Mouse (Mus musculus) forebrain, embryonic 16.5 days (tissue): Measurements from ENCODE around the gene Plcb4. TPM values are rescaled to one million over a fixed set of nuclear protein-coding genes. Genes with fewer than 3 reads are reported as not detected.

Experiments
- ATAC-seq: fragments of 200-750 bp; cut with Nextera tagmentation; 2 replicates; pipeline ENCODE4 v1.8.0; 2017; ENCODE audit warnings: mild to moderate bottlenecking, moderate library complexity
- H3K27ac ChIP-seq: fragments of 300-500 bp; sonication (generic); 2 replicates; pipeline ENCODE4 v1.5.1; 2014; ENCODE audit warnings: low read length, control low read depth
- H3K27me3 ChIP-seq: fragments of 300-500 bp; sonication (generic); replicated peaks from 2 replicates; pipeline ENCODE4 v1.6.1; 2014; ENCODE audit warnings: low read length; ENCODE audit not compliant: control insufficient read depth, insufficient read depth
- H3K36me3 ChIP-seq: fragments of 300-500 bp; sonication (generic); 2 replicates; pipeline ENCODE4 v1.6.1; 2014; ENCODE audit not compliant: control insufficient read depth, insufficient read depth
- H3K4me1 ChIP-seq: fragments of 300-500 bp; sonication (generic); replicated peaks from 2 replicates; pipeline ENCODE4 v1.6.1; 2014; ENCODE audit warnings: low read length; ENCODE audit not compliant: control insufficient read depth, insufficient read depth
- H3K4me2 ChIP-seq: fragments of 300-500 bp; sonication (generic); 2 replicates; pipeline ENCODE4 v1.6.1; 2014; ENCODE audit warnings: mild to moderate bottlenecking, low read length, control low read depth
- H3K4me3 ChIP-seq: fragments of 300-500 bp; sonication (generic); replicated peaks from 2 replicates; pipeline ENCODE4 v1.5.1; 2014; ENCODE audit warnings: mild to moderate bottlenecking, low read length, control low read depth
- H3K9ac ChIP-seq: fragments of 300-500 bp; sonication (generic); replicated peaks from 2 replicates; pipeline ENCODE4 v1.6.1; 2014; ENCODE audit warnings: low read depth, low read length, control low read depth
- H3K9me3 ChIP-seq: fragments of 300-500 bp; sonication (generic); 2 replicates; pipeline ENCODE4 v1.6.1; 2016; ENCODE audit warnings: low read length; ENCODE audit not compliant: control insufficient read depth
- WGBS: fragments of 180-500 bp; shearing (Covaris S2); extraction: QIAGEN DNeasy Blood & Tissue Kit; methylation state at CpG from one replicate; pipeline ENCODE4 v1.1.7; 2014; 5-methylcytosine and 5-hydroxymethylcytosine counted together
- polyA plus RNA-seq: library from polyadenylated mRNA; unstranded; fragments of >200 nt; fragmentation: Nextera tagmentation; extraction: Ambion mirVana; gene quantifications from 2 replicates; pipeline ENCODE4 v1.2.1, GENCODE M21; 2015

Plcb4 gene
- polyA plus RNA-seq, 1 experiment from 2014 or later = 19.7 TPM

GRCm38 (mm10) chr2:135660816-135661215 lies 2.0 kb downstream of the Plcb4 start:
- WGBS = 49% methylated on average over 4 of the region's 4 CpGs
- Histone ChIP-seq H3K36me3 (no peaks in the 10 kb centered on the region), H3K9me3 (no peaks in the 10 kb centered on the region), H3K9ac (no peak overlapping the region), H3K4me3 (no peak overlapping the region), H3K27ac (no peak overlapping the region), H3K27me3 (no peaks in the 10 kb centered on the region), H3K4me1 (peaks cover 11% of the 10 kb centered on the region), H3K4me2 (no peak overlapping the region; the same call in 1 of the 2 replicates)
- ATAC-seq = no peak

DNA sequence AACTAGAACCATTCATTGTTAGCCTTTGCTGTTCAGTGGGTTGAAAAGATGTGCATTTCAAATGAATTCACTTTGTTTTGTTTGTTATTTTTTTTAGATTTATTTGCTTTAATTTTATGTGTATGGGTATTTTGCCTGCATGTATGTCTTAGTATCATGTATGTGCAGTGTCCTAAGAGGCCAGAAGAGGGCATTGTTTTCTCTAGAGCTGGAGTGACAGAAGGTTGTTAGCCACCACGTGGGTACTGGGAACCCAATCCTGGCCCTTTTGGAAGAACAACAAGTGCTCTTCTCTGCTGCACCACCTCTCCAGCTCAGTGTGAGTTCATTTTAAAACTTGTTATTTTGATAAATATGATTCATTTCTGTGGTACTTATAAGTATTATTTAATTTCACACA lies 5.0 kb downstream of the Plcb4 start:
- ATAC-seq = no peak
- WGBS = 94% methylated on average over 1 of the region's 1 CpGs

DNA sequence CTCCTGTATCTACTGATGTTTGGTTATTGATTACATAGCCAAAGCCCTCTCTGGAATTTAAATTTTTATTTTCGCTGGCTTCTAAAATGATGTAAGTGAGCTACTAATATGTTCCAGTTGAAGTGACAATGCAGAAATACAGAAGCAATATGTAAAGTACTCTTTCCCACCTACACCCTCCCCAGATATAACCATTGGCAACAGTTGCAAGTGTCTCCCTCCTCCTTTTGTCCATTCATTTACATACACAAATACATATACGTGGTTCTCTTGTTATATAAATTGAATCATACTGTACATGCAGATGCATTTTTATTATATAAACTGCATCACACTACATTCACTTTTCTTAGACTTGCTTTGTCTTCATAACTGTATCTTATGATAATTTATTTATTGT lies 8.7 kb downstream of the Plcb4 start:
- Histone ChIP-seq H3K27me3 (no peaks in the 10 kb centered on the region), H3K4me3 (no peak overlapping the region), H3K4me2 (no peak overlapping the region), H3K36me3 (no peaks in the 10 kb centered on the region), H3K9ac (no peak overlapping the region), H3K9me3 (no peaks in the 10 kb centered on the region), H3K27ac (no peak overlapping the region), H3K4me1 (no peaks in the 10 kb centered on the region)
- ATAC-seq = no peak
- 90% methylated on average over 2 of the region's 2 CpGs for WGBS

More for the DNA sequence above, 5.0 kb downstream of the Plcb4 start:
- Histone ChIP-seq H3K4me3 (no peak overlapping the region), H3K36me3 (no peaks in the 10 kb centered on the region), H3K4me1 (peaks cover 5% of the 10 kb centered on the region), H3K9me3 (no peaks in the 10 kb centered on the region), H3K27me3 (no peaks in the 10 kb centered on the region), H3K9ac (no peak overlapping the region), H3K4me2 (no peak overlapping the region), H3K27ac (no peak overlapping the region)

GRCm38 (mm10) chr2:135672459-135673104 lies 13.8 kb downstream of the Plcb4 start:
- ATAC-seq = no peak
- 81% methylated on average over 10 of the region's 10 CpGs for WGBS

DNA sequence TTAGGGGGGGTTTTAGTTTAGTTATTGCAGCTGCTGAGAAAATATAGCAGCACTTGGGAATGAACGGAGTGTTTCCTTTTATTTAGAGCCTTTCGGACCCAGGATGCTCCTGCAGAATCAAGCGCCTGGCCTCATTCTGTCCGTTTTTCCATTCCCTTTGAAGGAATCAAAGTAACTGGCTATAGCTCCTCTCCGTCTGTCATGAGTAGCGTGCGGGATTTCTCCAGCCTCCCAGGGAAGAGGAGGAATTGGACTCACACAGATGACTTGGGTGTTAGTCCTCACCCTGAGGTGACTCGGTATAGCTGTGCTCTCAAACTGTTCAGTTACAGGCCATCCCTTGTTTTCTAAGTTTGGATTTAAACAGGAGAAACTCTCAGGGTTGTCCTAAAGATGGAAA lies 14.8 kb downstream of the Plcb4 start:
- no peaks in the 10 kb centered on the region for H3K36me3 ChIP-seq
- WGBS = 77% methylated on average over 8 of the region's 8 CpGs
- no peaks in the 10 kb centered on the region for H3K27me3 ChIP-seq
- ATAC-seq = no peak
- no peak overlapping the region for H3K9ac ChIP-seq
- no peaks in the 10 kb centered on the region for H3K9me3 ChIP-seq
- H3K4me3 ChIP-seq = no peak overlapping the region
- H3K4me1 ChIP-seq = no peaks in the 10 kb centered on the region
- no peak overlapping the region for H3K27ac ChIP-seq
- H3K4me2 ChIP-seq = no peak overlapping the region

More at GRCm38 (mm10) chr2:135672459-135673104, 13.8 kb downstream of the Plcb4 start:
- no peak overlapping the region for H3K27ac ChIP-seq
- no peaks in the 10 kb centered on the region for H3K36me3 ChIP-seq
- no peak overlapping the region for H3K4me2 ChIP-seq
- no peaks in the 10 kb centered on the region for H3K4me1 ChIP-seq
- no peak overlapping the region for H3K4me3 ChIP-seq
- H3K9ac ChIP-seq = no peak overlapping the region
- H3K9me3 ChIP-seq = no peaks in the 10 kb centered on the region
- no peaks in the 10 kb centered on the region for H3K27me3 ChIP-seq

DNA sequence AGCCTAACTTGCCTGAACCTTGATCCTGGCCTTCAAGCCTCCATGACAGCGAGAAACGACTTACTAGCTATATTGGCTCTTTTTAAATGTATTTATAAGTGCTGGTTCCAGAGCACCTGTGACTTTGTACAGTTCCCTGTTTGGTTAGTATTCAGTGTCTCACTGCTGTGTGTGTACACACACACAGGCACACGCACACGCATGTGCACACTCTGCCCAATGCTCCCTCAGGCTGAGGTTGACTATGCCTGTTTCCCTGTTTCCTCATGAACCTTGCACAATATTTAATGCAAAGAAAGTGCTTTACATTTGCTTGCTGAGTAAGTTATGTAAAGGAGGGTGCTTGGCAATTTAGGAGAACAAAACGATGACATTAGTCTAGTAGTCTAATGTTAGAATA lies 16.5 kb downstream of the Plcb4 start:
- Histone ChIP-seq H3K4me3 (no peak overlapping the region), H3K27ac (no peak overlapping the region), H3K4me1 (no peaks in the 10 kb centered on the region), H3K9ac (no peak overlapping the region), H3K36me3 (no peaks in the 10 kb centered on the region), H3K27me3 (no peaks in the 10 kb centered on the region), H3K9me3 (no peaks in the 10 kb centered on the region), H3K4me2 (no peak overlapping the region)
- no peak for ATAC-seq
- WGBS = 96% methylated on average over 5 of the region's 5 CpGs

DNA sequence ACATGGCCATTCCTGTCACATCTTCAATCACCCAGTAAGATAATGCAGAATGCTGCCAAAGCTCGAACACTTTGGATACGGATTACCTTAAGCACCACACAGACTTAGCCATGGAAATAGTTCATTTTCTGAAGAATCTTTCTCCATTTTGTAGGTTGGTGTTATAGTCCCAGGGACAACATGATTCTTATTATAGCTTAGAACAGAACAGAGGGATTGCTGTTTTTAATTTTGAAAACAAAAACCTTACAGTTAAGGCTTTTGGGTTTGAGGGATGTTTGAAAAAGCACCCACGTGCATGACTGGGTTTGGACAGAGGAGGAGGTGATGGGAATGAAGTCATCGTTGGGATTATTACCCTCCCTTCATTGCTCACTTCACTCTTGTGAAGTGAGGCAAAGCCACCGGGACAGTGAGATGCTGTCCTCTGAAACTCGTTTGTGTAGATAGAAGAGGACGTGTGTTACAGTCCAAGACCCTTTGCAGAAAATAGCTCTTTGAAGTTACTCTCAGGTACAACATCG lies 18.2 kb downstream of the Plcb4 start:
- Histone ChIP-seq H3K4me2 (no peak overlapping the region), H3K36me3 (no peaks in the 10 kb centered on the region), H3K9me3 (no peaks in the 10 kb centered on the region), H3K27me3 (no peaks in the 10 kb centered on the region), H3K9ac (no peak overlapping the region), H3K27ac (no peak overlapping the region), H3K4me3 (no peak overlapping the region), H3K4me1 (no peaks in the 10 kb centered on the region)
- 41% methylated on average over 8 of the region's 8 CpGs for WGBS
- no peak for ATAC-seq

DNA sequence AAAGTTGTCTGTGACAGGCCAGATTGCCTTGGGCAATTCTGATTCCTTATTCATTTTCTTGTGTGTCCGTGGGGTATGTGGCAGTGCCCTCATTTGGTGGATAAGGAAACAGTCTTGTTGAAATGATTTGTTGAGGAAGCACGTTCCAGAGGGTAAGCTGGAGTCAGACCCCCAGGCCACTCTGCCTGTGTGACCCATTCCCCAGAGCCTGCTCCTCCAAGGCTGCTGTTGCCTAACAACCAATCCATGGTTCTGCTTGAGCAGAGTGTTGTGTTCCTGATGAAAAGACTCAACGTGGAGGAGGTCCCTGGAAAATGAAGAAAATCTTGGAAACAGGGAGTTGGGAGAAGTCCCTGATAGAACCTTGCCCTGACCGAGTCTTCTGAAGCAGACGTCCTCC lies 18.8 kb downstream of the Plcb4 start:
- no peak overlapping the region for H3K4me3 ChIP-seq
- ATAC-seq = no peak
- no peaks in the 10 kb centered on the region for H3K36me3 ChIP-seq
- no peaks in the 10 kb centered on the region for H3K4me1 ChIP-seq
- no peaks in the 10 kb centered on the region for H3K27me3 ChIP-seq
- WGBS = 61% methylated on average over 5 of the region's 5 CpGs
- H3K9ac ChIP-seq = no peak overlapping the region
- no peak overlapping the region for H3K27ac ChIP-seq
- H3K4me2 ChIP-seq = no peak overlapping the region
- no peaks in the 10 kb centered on the region for H3K9me3 ChIP-seq

GRCm38 (mm10) chr2:135680001-135680400 lies 21.2 kb downstream of the Plcb4 start:
- H3K4me3 ChIP-seq = no peak overlapping the region
- no peaks in the 10 kb centered on the region for H3K9me3 ChIP-seq
- WGBS = 94% methylated on average over 8 of the region's 8 CpGs

More at GRCm38 (mm10) chr2:135680001-135680400, 21.2 kb downstream of the Plcb4 start:
- no peaks in the 10 kb centered on the region for H3K36me3 ChIP-seq
- H3K9ac ChIP-seq = no peak overlapping the region
- no peak for ATAC-seq
- H3K27ac ChIP-seq = no peak overlapping the region
- peaks cover 5% of the 10 kb centered on the region; the same call in 1 of the 2 replicates for H3K4me1 ChIP-seq
- H3K4me2 ChIP-seq = no peak overlapping the region
- no peaks in the 10 kb centered on the region for H3K27me3 ChIP-seq
